Mouse (Mus musculus) megakaryocyte, embryonic 14.5 days (primary cell): Measurements from ENCODE around the gene B130006D01Rik.

Experiments used
- FLI1 ChIP-seq: IDR thresholded peaks from 2 replicates; pipeline ENCODE4 v1.6.1; 2012; ENCODE audit warnings: low read length, inconsistent platforms, mixed read lengths
- GATA1 ChIP-seq: IDR thresholded peaks from 3 replicates; pipeline ENCODE4 v1.6.1; 2012; ENCODE audit warnings: mixed read lengths, low read length, inconsistent platforms, borderline replicate concordance

- TF ChIP-seq GATA1 (no peak), FLI1 (no peak)
These were observed 49.9 kb downstream of the B130006D01Rik start for GRCm38 (mm10) chr11:95773264-95773663.
